Mouse (Mus musculus) forebrain, embryonic 11.5 days (tissue): ENCODE data around the gene Syt5. TPM values are rescaled to one million over a fixed set of nuclear protein-coding genes. Genes with fewer than 3 reads are reported as not detected.
"Not testable (repeated sequence)": the region's sequence is repeated elsewhere in the genome, so short reads cannot be mapped to it uniquely, and the experiment has no call there.

Source experiments
- ATAC-seq: fragments of 200-750 bp; cut with Nextera tagmentation; replicated peaks from 2 replicates; pipeline ENCODE4 v1.8.0; 2017; ENCODE audit warnings: moderate TSS enrichment; ENCODE audit not compliant: low FRiP score
- DNase-seq: peaks from one replicate; pipeline ENCODE4 v3.0.0-alpha.2; 2017; ENCODE audit warnings: low spot score
- H3K27ac ChIP-seq: fragments of 300-500 bp; sonication (generic); 2 replicates; pipeline ENCODE4 v1.5.1; 2014; ENCODE audit warnings: low read depth, low read length
- H3K27me3 ChIP-seq: fragments of 300-500 bp; sonication (generic); 2 replicates; pipeline ENCODE4 v1.6.1; 2014; ENCODE audit warnings: mild to moderate bottlenecking, low read length, mixed read lengths; ENCODE audit not compliant: control insufficient read depth, insufficient read depth
- H3K36me3 ChIP-seq: fragments of 300-500 bp; sonication (generic); 2 replicates; pipeline ENCODE4 v1.6.1; 2014; ENCODE audit warnings: mild to moderate bottlenecking, low read length, moderate library complexity, mixed read lengths; ENCODE audit not compliant: control insufficient read depth, insufficient read depth
- H3K4me1 ChIP-seq: fragments of 300-500 bp; sonication (generic); replicated peaks from 2 replicates; pipeline ENCODE4 v1.6.1; 2014; ENCODE audit warnings: low read length, mixed read lengths; ENCODE audit not compliant: control insufficient read depth, insufficient read depth
- H3K4me2 ChIP-seq: fragments of 300-500 bp; sonication (generic); 2 replicates; pipeline ENCODE4 v1.6.1; 2014; ENCODE audit warnings: low read depth, mild to moderate bottlenecking, low read length, moderate library complexity, mixed read lengths; ENCODE audit not compliant: severe bottlenecking
- H3K4me3 ChIP-seq: fragments of 300-500 bp; sonication (generic); 2 replicates; pipeline ENCODE4 v1.5.1; 2014; ENCODE audit warnings: low read depth, low read length
- H3K9ac ChIP-seq: fragments of 300-500 bp; sonication (generic); 2 replicates; pipeline ENCODE4 v1.6.1; 2014; ENCODE audit warnings: low read length
- H3K9me3 ChIP-seq: fragments of 300-500 bp; sonication (generic); 2 replicates; pipeline ENCODE4 v1.6.1; 2016; ENCODE audit warnings: low read length, mixed read lengths; ENCODE audit not compliant: control insufficient read depth
- WGBS: fragments of 180-500 bp; shearing (Covaris S2); extraction: QIAGEN DNeasy Blood & Tissue Kit; methylation state at CpG from one replicate; pipeline ENCODE4 v1.1.7; 2014; 5-methylcytosine and 5-hydroxymethylcytosine counted together
- polyA plus RNA-seq: library from polyadenylated mRNA; unstranded; fragments of >200 nt; fragmentation: Nextera tagmentation; extraction: Ambion mirVana; gene quantifications from 2 replicates; pipeline ENCODE4 v1.2.1, GENCODE M21; 2014

Syt5 gene
- polyA plus RNA-seq, 1 experiment from 2014 or later = 13.5 TPM

- DNase-seq (no peak), ATAC-seq (peak; percentile 40)
- Histone ChIP-seq H3K4me2 (peak overlapping the region; percentile 76), H3K27ac (no peak overlapping the region), H3K4me1 (peaks cover 6% of the 10 kb centered on the region), H3K9ac (peak overlapping the region; percentile 57; the same call in 1 of the 2 replicates), H3K27me3 (no peaks in the 10 kb centered on the region), H3K36me3 (no peaks in the 10 kb centered on the region), H3K9me3 (no peaks in the 10 kb centered on the region), H3K4me3 (peak overlapping the region; percentile 41; the same call in 1 of the 2 replicates)
- WGBS = 72% methylated on average over 15 of the region's 15 CpGs
These were observed 1.3 kb downstream of the Syt5 start for GRCm38 (mm10) chr7:4546050-4546449.

GRCm38 (mm10) chr7:4542013-4542412, 5.3 kb downstream of the Syt5 start:
- H3K4me3 ChIP-seq = no peak overlapping the region
- H3K27me3 ChIP-seq = no peaks in the 10 kb centered on the region
- ATAC-seq (no peak), DNase-seq (no peak)
- no peak overlapping the region for H3K27ac ChIP-seq
- no peak overlapping the region for H3K9ac ChIP-seq
- WGBS = 34% methylated on average over 17 of the region's 17 CpGs
- no peaks in the 10 kb centered on the region for H3K36me3 ChIP-seq
- no peak overlapping the region for H3K4me2 ChIP-seq
- no peaks in the 10 kb centered on the region for H3K9me3 ChIP-seq
- H3K4me1 ChIP-seq = peaks cover 6% of the 10 kb centered on the region; the same call in 1 of the 2 replicates

- ATAC-seq (no peak), DNase-seq (no peak)
- H3K4me3 ChIP-seq = no peak overlapping the region
- H3K4me1 ChIP-seq = peaks cover 5% of the 10 kb centered on the region; the same call in 1 of the 2 replicates
- H3K9me3 ChIP-seq = no peaks in the 10 kb centered on the region
- no peaks in the 10 kb centered on the region for H3K36me3 ChIP-seq
- no peak overlapping the region for H3K4me2 ChIP-seq
- H3K27me3 ChIP-seq = no peaks in the 10 kb centered on the region
- WGBS = 66% methylated on average over 5 of the region's 5 CpGs
- no peak overlapping the region for H3K27ac ChIP-seq
- H3K9ac ChIP-seq = no peak overlapping the region
These were observed 6.0 kb downstream of the Syt5 start for GRCm38 (mm10) chr7:4541344-4541743.

GRCm38 (mm10) chr7:4539019-4539418, 8.3 kb downstream of the Syt5 start:
- Histone ChIP-seq H3K9ac (no peak overlapping the region), H3K36me3 (no peaks in the 10 kb centered on the region), H3K27ac (no peak overlapping the region), H3K27me3 (no peaks in the 10 kb centered on the region), H3K4me2 (no peak overlapping the region), H3K4me1 (no peaks in the 10 kb centered on the region), H3K4me3 (no peak overlapping the region), H3K9me3 (no peaks in the 10 kb centered on the region)
- 94% methylated on average over 2 of the region's 2 CpGs for WGBS
- ATAC-seq (no peak), DNase-seq (no peak)

GRCm38 (mm10) chr7:4537181-4537580, 10.2 kb downstream of the Syt5 start:
- 60% methylated on average over 4 of the region's 4 CpGs for WGBS

GRCm38 (mm10) chr7:4536369-4536768, 11.0 kb downstream of the Syt5 start:
- Histone ChIP-seq H3K4me1 (0 out of 2 replicates have a peak, but pooled peaks cover 2% of the 10 kb centered on the region), H3K4me2 (no peak overlapping the region), H3K4me3 (no peak overlapping the region), H3K36me3 (no peaks in the 10 kb centered on the region), H3K9me3 (no peaks in the 10 kb centered on the region), H3K27me3 (no peaks in the 10 kb centered on the region), H3K27ac (no peak overlapping the region), H3K9ac (no peak overlapping the region)
- no peak for ATAC-seq
- no peak for DNase-seq
- 82% methylated on average over 4 of the region's 4 CpGs for WGBS

More at GRCm38 (mm10) chr7:4537181-4537580, 10.2 kb downstream of the Syt5 start:
- H3K36me3 ChIP-seq = no peaks in the 10 kb centered on the region
- H3K27ac ChIP-seq = no peak overlapping the region
- H3K27me3 ChIP-seq = no peaks in the 10 kb centered on the region
- ATAC-seq (no peak), DNase-seq (no peak)
- no peak overlapping the region for H3K4me2 ChIP-seq
- H3K9ac ChIP-seq = no peak overlapping the region
- H3K9me3 ChIP-seq = no peaks in the 10 kb centered on the region
- no peak overlapping the region for H3K4me3 ChIP-seq
- H3K4me1 ChIP-seq = no peaks in the 10 kb centered on the region

- Histone ChIP-seq H3K9me3 (no peaks in the 10 kb centered on the region), H3K27ac (no peak within 1 kb of the TSS), H3K4me2 (peak within 1 kb of the TSS; percentile 65), H3K4me3 (peak within 1 kb of the TSS; percentile 34), H3K36me3 (no peaks in the 10 kb centered on the region), H3K9ac (peak within 1 kb of the TSS; percentile 23; the same call in 1 of the 2 replicates), H3K27me3 (peaks cover 3% of the 10 kb centered on the region; the same call in 1 of the 2 replicates), H3K4me1 (peaks cover 5% of the 10 kb centered on the region; the same call in 1 of the 2 replicates)
- ATAC-seq (peak; percentile 90), DNase-seq (peak; percentile 86)
- WGBS = 3% methylated on average over 28 of the region's 28 CpGs
These were observed 15.2 kb downstream of the Syt5 start, which contains the start of gene Dnaaf3 for GRCm38 (mm10) chr7:4532005-4532729. Gene Dnaaf3 (minus strand): TSS chr7:4532453.

- not testable (repeated sequence) for H3K36me3 ChIP-seq, H3K27me3 ChIP-seq, H3K9ac ChIP-seq, H3K4me1 ChIP-seq, H3K4me2 ChIP-seq, H3K9me3 ChIP-seq, DNase-seq, ATAC-seq, H3K27ac ChIP-seq, H3K4me3 ChIP-seq
- 43% methylated on average over 6 of the region's 8 CpGs for WGBS
These were observed 17.2 kb downstream of the Syt5 start for GRCm38 (mm10) chr7:4530166-4530565.

- Histone ChIP-seq H3K27me3 (peaks cover 5% of the 10 kb centered on the region; the same call in 1 of the 2 replicates), H3K9ac (peak overlapping the region; percentile 47; the same call in 1 of the 2 replicates), H3K4me1 (peaks cover 9% of the 10 kb centered on the region), H3K9me3 (no peaks in the 10 kb centered on the region), H3K27ac (no peak overlapping the region), H3K4me2 (no peak overlapping the region), H3K36me3 (no peaks in the 10 kb centered on the region), H3K4me3 (no peak overlapping the region)
- ATAC-seq (no peak), DNase-seq (no peak)
- 51% methylated on average over 18 of the region's 18 CpGs for WGBS
These were observed 20.0 kb downstream of the Syt5 start for GRCm38 (mm10) chr7:4527302-4527689.
